Mouse (Mus musculus): ENCODE measurements around the gene Zfp451. TPM values are rescaled to one million over a fixed set of nuclear protein-coding genes. Genes with fewer than 3 reads are reported as not detected.

Zfp451 gene
- total and polyA plus RNA-seq, 3 experiments: 33.7 to 102 (median 36.7) TPM

- H3K27me3 ChIP-seq (ENCODE audit: insufficient read depth, low read length): no peaks in the 10 kb centered on the region
- 0 out of 2 replicates have a peak, but pooled peaks have one; percentile 9 for TF ChIP-seq TAL1 (conservative IDR thresholded peaks at IDR 0.05; ENCODE audit: low read depth, low read length)
- TF ChIP-seq GATA1 (IDR thresholded peaks at IDR 0.05; ENCODE audit: borderline replicate concordance, low read length): no peak
- no peak for TF ChIP-seq GATA2 (IDR thresholded peaks at IDR 0.05; ENCODE audit: borderline replicate concordance, low read depth, low read length)
- peak; percentile 35 for DNase-seq (ENCODE audit: low spot score)
These were observed 914 bp downstream of the Zfp451 start for GRCm38 (mm10) chr1:33813495-33813867.

GRCm38 (mm10) chr1:33803323-33803722 lies 11.1 kb downstream of the Zfp451 start:
- DNase-seq (ENCODE audit: low spot score): no peak
- TF ChIP-seq GATA2 (IDR thresholded peaks at IDR 0.05; ENCODE audit: borderline replicate concordance, low read depth, low read length): no peak
- no peak for TF ChIP-seq POLR2AphosphoS5 (IDR thresholded peaks at IDR 0.05; ENCODE audit: insufficient replicate concordance, low read depth, low read length)
- no peak for TF ChIP-seq CTCF (IDR thresholded peaks at IDR 0.05; ENCODE audit: low read depth, low read length)
- no peak for TF ChIP-seq GATA1 (IDR thresholded peaks at IDR 0.05; ENCODE audit: borderline replicate concordance, low read length)
- Histone ChIP-seq H3K9me3 (replicated peaks) (no peaks in the 10 kb centered on the region), H3K4me1 (ENCODE audit: insufficient read depth, low read depth, low read length) (peaks cover 13% of the 10 kb centered on the region), H3K27me3 (ENCODE audit: insufficient read depth, low read length) (no peaks in the 10 kb centered on the region), H3K36me3 (replicated peaks) (peaks cover 90% of the 10 kb centered on the region), H3K4me3 (ENCODE audit: low read depth, low read length) (no peak overlapping the region)
- no peak for ATAC-seq (ENCODE audit: extremely low read depth, insufficient number of reproducible peaks, low FRiP score, poor library complexity, severe bottlenecking)

More at GRCm38 (mm10) chr1:33813495-33813867, 914 bp downstream of the Zfp451 start:
- H3K36me3 ChIP-seq (replicated peaks): peaks cover 45% of the 10 kb centered on the region
- ATAC-seq (ENCODE audit: extremely low read depth, insufficient number of reproducible peaks, low FRiP score, poor library complexity, severe bottlenecking): peak; percentile 29
- H3K9me3 ChIP-seq (replicated peaks): peaks cover 2% of the 10 kb centered on the region; the same call in 1 of the 2 replicates
- H3K4me1 ChIP-seq (ENCODE audit: insufficient read depth, low read depth, low read length): peaks cover 38% of the 10 kb centered on the region
- H3K4me3 ChIP-seq (ENCODE audit: low read depth, low read length): peak overlapping the region; percentile 94

DNA sequence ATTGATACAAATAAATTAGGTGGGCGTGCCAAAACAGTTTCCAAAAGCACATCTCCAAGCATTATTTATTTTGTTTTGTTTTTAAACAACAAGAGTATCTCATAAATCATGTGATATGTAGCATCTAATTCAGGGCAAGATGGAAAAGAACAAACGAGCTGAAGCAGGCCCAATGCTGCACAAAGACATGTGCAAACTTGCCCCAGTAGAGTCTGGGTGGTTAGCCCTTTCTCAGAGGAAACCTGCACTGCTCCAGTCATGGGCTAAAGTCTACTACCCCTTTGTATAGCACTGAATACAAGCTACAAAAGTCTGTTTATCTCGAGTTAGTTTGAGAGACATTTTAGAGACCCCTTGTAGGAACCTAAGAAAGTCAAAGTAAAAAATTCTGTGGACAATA lies 14.8 kb downstream of the Zfp451 start:
- Histone ChIP-seq H3K27me3 (ENCODE audit: insufficient read depth, low read length) (no peaks in the 10 kb centered on the region), H3K9me3 (replicated peaks) (no peaks in the 10 kb centered on the region), H3K4me1 (ENCODE audit: insufficient read depth, low read depth, low read length) (peaks cover 7% of the 10 kb centered on the region; the same call in 1 of the 2 replicates), H3K36me3 (replicated peaks) (peaks cover 82% of the 10 kb centered on the region), H3K4me3 (ENCODE audit: low read depth, low read length) (no peak overlapping the region)
- DNase-seq (ENCODE audit: low spot score): no peak
- no peak for ATAC-seq (ENCODE audit: extremely low read depth, insufficient number of reproducible peaks, low FRiP score, poor library complexity, severe bottlenecking)
- TF ChIP-seq POLR2AphosphoS5 (IDR thresholded peaks at IDR 0.05; ENCODE audit: insufficient replicate concordance, low read depth, low read length) (no peak), TAL1 (conservative IDR thresholded peaks at IDR 0.05; ENCODE audit: low read depth, low read length) (no peak), GATA1 (IDR thresholded peaks at IDR 0.05; ENCODE audit: borderline replicate concordance, low read length) (no peak), CTCF (IDR thresholded peaks at IDR 0.05; ENCODE audit: low read depth, low read length) (no peak)

GRCm38 (mm10) chr1:33788493-33788892 lies 25.9 kb downstream of the Zfp451 start:
- no peak for DNase-seq (ENCODE audit: low spot score)
- TF ChIP-seq GATA2 (IDR thresholded peaks at IDR 0.05; ENCODE audit: borderline replicate concordance, low read depth, low read length) (no peak), CTCF (IDR thresholded peaks at IDR 0.05; ENCODE audit: low read depth, low read length) (no peak), TAL1 (conservative IDR thresholded peaks at IDR 0.05; ENCODE audit: low read depth, low read length) (no peak), GATA1 (IDR thresholded peaks at IDR 0.05; ENCODE audit: borderline replicate concordance, low read length) (no peak), POLR2AphosphoS5 (IDR thresholded peaks at IDR 0.05; ENCODE audit: insufficient replicate concordance, low read depth, low read length) (no peak)
- Histone ChIP-seq H3K4me3 (ENCODE audit: low read depth, low read length) (no peak overlapping the region), H3K4me1 (ENCODE audit: insufficient read depth, low read depth, low read length) (peaks cover 16% of the 10 kb centered on the region; the same call in 1 of the 2 replicates), H3K9me3 (replicated peaks) (no peaks in the 10 kb centered on the region), H3K36me3 (replicated peaks) (peaks cover 52% of the 10 kb centered on the region), H3K27me3 (ENCODE audit: insufficient read depth, low read length) (no peaks in the 10 kb centered on the region)
- no peak for ATAC-seq (ENCODE audit: extremely low read depth, insufficient number of reproducible peaks, low FRiP score, poor library complexity, severe bottlenecking)

DNA sequence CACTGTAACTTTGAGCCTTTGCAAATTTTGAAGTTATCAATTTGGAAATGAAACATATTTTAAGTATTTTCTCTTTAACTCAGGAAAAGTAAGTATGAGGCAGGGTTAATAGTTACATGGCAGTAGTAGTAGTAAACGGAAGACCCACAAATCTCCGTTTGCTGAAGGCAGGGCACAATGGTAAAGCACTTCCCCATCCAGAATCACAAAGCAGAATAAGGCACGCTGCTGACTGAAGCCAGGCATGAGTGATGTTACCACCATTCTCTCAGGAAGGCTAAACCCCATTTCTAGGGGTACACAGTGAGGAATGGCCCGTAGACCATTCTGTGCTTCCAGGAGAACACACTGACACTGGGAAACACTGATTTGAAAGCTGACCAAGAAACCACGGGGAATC lies 26.3 kb downstream of the Zfp451 start:
- Histone ChIP-seq H3K27me3 (ENCODE audit: insufficient read depth, low read length) (no peaks in the 10 kb centered on the region), H3K4me1 (ENCODE audit: insufficient read depth, low read depth, low read length) (peaks cover 16% of the 10 kb centered on the region; the same call in 1 of the 2 replicates), H3K4me3 (ENCODE audit: low read depth, low read length) (no peak overlapping the region), H3K36me3 (replicated peaks) (peaks cover 52% of the 10 kb centered on the region), H3K9me3 (replicated peaks) (no peaks in the 10 kb centered on the region)
- DNase-seq (ENCODE audit: low spot score): no peak
- ATAC-seq (ENCODE audit: extremely low read depth, insufficient number of reproducible peaks, low FRiP score, poor library complexity, severe bottlenecking): no peak
- TF ChIP-seq GATA2 (IDR thresholded peaks at IDR 0.05; ENCODE audit: borderline replicate concordance, low read depth, low read length) (no peak), CTCF (IDR thresholded peaks at IDR 0.05; ENCODE audit: low read depth, low read length) (no peak), GATA1 (IDR thresholded peaks at IDR 0.05; ENCODE audit: borderline replicate concordance, low read length) (no peak), TAL1 (conservative IDR thresholded peaks at IDR 0.05; ENCODE audit: low read depth, low read length) (no peak), POLR2AphosphoS5 (IDR thresholded peaks at IDR 0.05; ENCODE audit: insufficient replicate concordance, low read depth, low read length) (no peak)

GRCm38 (mm10) chr1:33784561-33784960 lies 29.8 kb downstream of the Zfp451 start:
- H3K4me3 ChIP-seq (ENCODE audit: low read depth, low read length): no peak overlapping the region
- H3K36me3 ChIP-seq (replicated peaks): peaks cover 58% of the 10 kb centered on the region
- DNase-seq (ENCODE audit: low spot score): no peak
- H3K27me3 ChIP-seq (ENCODE audit: insufficient read depth, low read length): no peaks in the 10 kb centered on the region
- ATAC-seq (ENCODE audit: extremely low read depth, insufficient number of reproducible peaks, low FRiP score, poor library complexity, severe bottlenecking): no peak
- peaks cover 7% of the 10 kb centered on the region; the same call in 1 of the 2 replicates for H3K4me1 ChIP-seq (ENCODE audit: insufficient read depth, low read depth, low read length)
- no peaks in the 10 kb centered on the region for H3K9me3 ChIP-seq (replicated peaks)
- TF ChIP-seq GATA1 (IDR thresholded peaks at IDR 0.05; ENCODE audit: borderline replicate concordance, low read length) (no peak), CTCF (IDR thresholded peaks at IDR 0.05; ENCODE audit: low read depth, low read length) (no peak), GATA2 (IDR thresholded peaks at IDR 0.05; ENCODE audit: borderline replicate concordance, low read depth, low read length) (no peak), TAL1 (conservative IDR thresholded peaks at IDR 0.05; ENCODE audit: low read depth, low read length) (no peak), POLR2AphosphoS5 (IDR thresholded peaks at IDR 0.05; ENCODE audit: insufficient replicate concordance, low read depth, low read length) (no peak)
